Mouse (Mus musculus) intestine, embryonic 15.5 days (tissue): ENCODE measurements around the gene Rpe. TPM values are rescaled to one million over a fixed set of nuclear protein-coding genes. Genes with fewer than 3 reads are reported as not detected.
A peak's percentile ranks its signal among the peaks of the same experiment; 100 is the strongest.
"Not testable (repeated sequence)": the region's sequence is repeated elsewhere in the genome, so short reads cannot be mapped to it uniquely, and the experiment has no call there.

Experiments
- ATAC-seq: fragments of 200-750 bp; cut with Nextera tagmentation; 2 replicates; pipeline ENCODE4 v1.8.0; 2017; ENCODE audit warnings: moderate TSS enrichment, moderate library complexity
- H3K27ac ChIP-seq: fragments of 300-500 bp; sonication (generic); 2 replicates; pipeline ENCODE4 v1.5.1; 2015; ENCODE audit warnings: mild to moderate bottlenecking, inconsistent platforms
- H3K27me3 ChIP-seq: fragments of 300-500 bp; sonication (generic); replicated peaks from 2 replicates; pipeline ENCODE4 v1.6.1; 2015; ENCODE audit warnings: inconsistent platforms
- H3K36me3 ChIP-seq: fragments of 300-500 bp; sonication (generic); 2 replicates; pipeline ENCODE4 v1.6.1; 2015; ENCODE audit warnings: inconsistent platforms
- H3K4me1 ChIP-seq: fragments of 300-500 bp; sonication (generic); replicated peaks from 2 replicates; pipeline ENCODE4 v1.6.1; 2015; ENCODE audit warnings: inconsistent platforms
- H3K4me2 ChIP-seq: fragments of 300-500 bp; sonication (generic); replicated peaks from 2 replicates; pipeline ENCODE4 v1.6.1; 2015; ENCODE audit warnings: mild to moderate bottlenecking, inconsistent platforms
- H3K4me3 ChIP-seq: fragments of 300-500 bp; sonication (generic); replicated peaks from 2 replicates; pipeline ENCODE4 v1.5.1; 2015; ENCODE audit warnings: inconsistent platforms
- H3K9ac ChIP-seq: fragments of 300-500 bp; sonication (generic); 2 replicates; pipeline ENCODE4 v1.6.1; 2015; ENCODE audit warnings: inconsistent platforms
- H3K9me3 ChIP-seq: fragments of 300-500 bp; sonication (generic); 2 replicates; pipeline ENCODE4 v1.6.1; 2016; ENCODE audit warnings: inconsistent platforms
- WGBS: fragments of 180-500 bp; shearing (Covaris S2); methylation state at CpG from one replicate; pipeline ENCODE4 v1.1.7; 2015; 5-methylcytosine and 5-hydroxymethylcytosine counted together
- polyA plus RNA-seq: library from polyadenylated mRNA; unstranded; fragments of >200 nt; fragmentation: Nextera tagmentation; extraction: Ambion mirVana; gene quantifications from 2 replicates; pipeline ENCODE4 v1.2.1, GENCODE M21; 2015

Gene Rpe
- polyA plus RNA-seq, 1 experiment from 2014 or later = 64.6 TPM

DNA sequence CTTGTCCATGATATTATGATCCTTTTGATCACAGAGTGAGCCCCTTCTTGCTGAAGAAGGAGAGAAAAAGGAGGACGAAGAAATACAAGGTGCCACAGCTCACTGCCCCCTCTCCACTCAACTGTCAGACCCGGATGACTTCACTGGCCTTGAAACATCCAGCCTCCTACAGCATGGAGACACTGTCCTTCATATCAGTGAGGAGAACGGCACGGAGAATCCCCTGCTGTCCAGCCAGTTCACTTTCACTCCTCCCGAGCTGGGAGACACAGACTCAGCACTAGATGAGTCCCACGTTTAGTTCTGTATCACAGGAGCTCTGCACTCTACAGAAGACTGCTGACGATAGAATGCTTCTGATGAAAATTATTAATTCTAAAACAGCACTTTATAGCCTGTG lies 5.3 kb upstream of the Rpe start:
- ATAC-seq = no peak
- WGBS = 64% methylated on average over 7 of the region's 7 CpGs

DNA sequence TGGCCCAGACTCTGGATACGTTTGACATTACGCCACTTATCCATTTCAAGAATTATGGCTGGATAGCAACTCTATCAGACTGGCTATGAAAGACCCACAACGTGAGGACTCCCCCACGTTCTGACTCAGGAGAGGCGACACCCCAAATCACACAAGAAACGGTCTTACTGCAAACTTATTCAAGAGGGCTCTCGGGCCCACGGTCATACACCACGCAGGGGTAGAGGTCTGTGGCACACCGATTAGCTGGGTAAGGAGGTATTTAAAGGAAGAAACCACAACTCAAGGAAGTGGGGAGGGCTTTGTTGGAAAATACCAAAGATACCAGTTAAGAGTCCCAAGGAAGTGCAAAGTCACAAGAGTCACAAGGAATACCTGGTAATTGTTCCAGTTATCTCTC lies 1.0 kb upstream of the Rpe start:
- H3K9ac ChIP-seq, H3K4me3 ChIP-seq, H3K9me3 ChIP-seq, H3K36me3 ChIP-seq, H3K27me3 ChIP-seq, H3K4me1 ChIP-seq, ATAC-seq, H3K4me2 ChIP-seq, H3K27ac ChIP-seq: not testable (repeated sequence)
- 91% methylated on average over 10 of the region's 10 CpGs for WGBS

More for the DNA sequence above, 5.3 kb upstream of the Rpe start:
- no peak overlapping the region for H3K27ac ChIP-seq
- no peaks in the 10 kb centered on the region for H3K27me3 ChIP-seq
- H3K4me2 ChIP-seq = no peak overlapping the region
- H3K36me3 ChIP-seq = no peaks in the 10 kb centered on the region
- no peaks in the 10 kb centered on the region for H3K9me3 ChIP-seq
- no peak overlapping the region for H3K4me3 ChIP-seq
- no peaks in the 10 kb centered on the region for H3K4me1 ChIP-seq
- H3K9ac ChIP-seq = no peak overlapping the region

GRCm38 (mm10) chr1:66700149-66700692 lies 410 bp upstream of the Rpe start:
- Histone ChIP-seq H3K9me3 (no peaks in the 10 kb centered on the region), H3K27me3 (no peaks in the 10 kb centered on the region), H3K36me3 (no peaks in the 10 kb centered on the region), H3K9ac (no peak overlapping the region), H3K4me1 (0 out of 2 replicates have a peak, but pooled peaks cover 3% of the 10 kb centered on the region), H3K27ac (no peak overlapping the region), H3K4me3 (peak overlapping the region; percentile 85), H3K4me2 (peak overlapping the region; percentile 56)
- ATAC-seq = peak; percentile 41
- 52% methylated on average over 5 of the region's 5 CpGs for WGBS

DNA sequence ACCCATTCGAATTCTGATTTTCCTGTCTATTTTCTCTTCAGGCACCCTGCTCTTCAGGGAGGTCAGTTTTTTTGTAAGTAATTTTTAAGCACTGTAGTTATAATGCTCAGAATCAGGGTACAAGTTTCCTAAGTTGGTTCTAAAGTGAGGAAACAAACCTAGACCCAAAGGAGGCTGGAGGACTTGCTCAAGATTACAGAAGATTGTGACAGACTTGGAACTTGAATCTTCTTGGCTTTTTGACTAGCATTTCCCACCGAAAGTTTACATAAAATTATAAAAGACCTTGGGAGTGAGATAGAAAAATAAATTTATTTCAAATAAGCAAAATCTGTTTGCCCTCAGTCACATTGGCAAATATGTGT lies 927 bp downstream of the Rpe start:
- Histone ChIP-seq H3K27ac (no peak overlapping the region), H3K4me2 (peak overlapping the region; percentile 56), H3K9me3 (no peaks in the 10 kb centered on the region), H3K4me3 (peak overlapping the region; percentile 85), H3K9ac (peak overlapping the region; percentile 69), H3K36me3 (no peaks in the 10 kb centered on the region), H3K27me3 (no peaks in the 10 kb centered on the region), H3K4me1 (0 out of 2 replicates have a peak, but pooled peaks cover 3% of the 10 kb centered on the region)
- ATAC-seq = no peak
- 23% methylated on average over 2 of the region's 2 CpGs for WGBS

DNA sequence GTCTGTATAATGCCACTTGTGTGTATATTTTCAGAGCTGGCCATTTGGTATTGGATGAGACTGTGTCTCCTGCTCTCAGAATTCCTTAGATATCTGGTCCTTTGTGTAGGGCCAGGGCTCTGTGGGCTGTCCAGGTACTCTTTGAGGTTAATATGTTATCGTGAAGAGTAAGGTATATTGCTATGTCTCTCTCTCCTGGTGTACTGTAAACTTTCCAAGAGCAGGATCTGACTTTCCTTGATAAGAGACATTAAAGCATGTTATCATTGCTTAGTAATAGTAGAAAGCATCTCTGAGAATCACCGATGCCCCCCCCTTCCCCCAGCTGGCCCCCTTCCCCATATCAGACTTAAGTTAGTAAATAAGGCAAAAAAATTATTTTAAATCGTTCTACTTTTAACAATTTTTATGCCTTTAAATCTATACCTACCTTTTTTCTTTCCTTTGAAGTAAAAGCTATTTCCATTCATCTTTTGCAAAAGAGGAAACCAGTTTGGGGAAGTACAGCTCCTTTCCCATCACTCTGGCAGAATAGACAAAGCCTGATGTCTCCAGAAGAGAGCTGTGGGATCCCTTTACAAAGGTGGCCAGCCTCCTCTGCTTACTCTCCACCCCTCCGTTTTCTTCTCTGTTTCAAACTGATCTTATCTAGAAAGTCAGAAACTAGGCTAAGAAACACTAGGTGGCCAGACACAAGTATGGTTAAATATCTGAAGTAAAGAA lies 2.2 kb downstream of the Rpe start:
- Histone ChIP-seq H3K27ac (no peak overlapping the region), H3K9ac (no peak overlapping the region), H3K9me3 (no peaks in the 10 kb centered on the region), H3K4me3 (no peak overlapping the region), H3K4me1 (0 out of 2 replicates have a peak, but pooled peaks cover 3% of the 10 kb centered on the region), H3K36me3 (no peaks in the 10 kb centered on the region), H3K4me2 (no peak overlapping the region; the same call in 1 of the 2 replicates), H3K27me3 (no peaks in the 10 kb centered on the region)
- 74% methylated on average over 4 of the region's 4 CpGs for WGBS
- ATAC-seq = no peak

DNA sequence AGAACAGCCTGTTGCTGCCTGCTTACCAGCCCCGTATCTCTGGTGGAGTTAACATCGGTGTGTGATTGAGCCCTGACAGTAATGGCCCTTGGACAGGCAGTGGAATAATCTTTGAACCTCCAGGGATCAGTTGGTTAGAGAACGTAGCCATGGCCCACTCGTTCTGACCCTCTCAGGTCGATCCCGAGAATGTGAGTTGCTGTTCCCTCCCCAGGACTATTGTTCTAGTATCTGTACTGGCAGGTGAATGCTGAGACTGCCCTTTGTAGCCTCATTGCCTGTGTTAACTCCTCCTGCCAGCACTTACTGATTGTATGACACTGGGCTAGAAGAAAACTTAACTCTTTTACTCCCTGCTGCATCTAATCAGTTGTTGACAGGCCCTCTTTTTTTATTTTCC lies 3.9 kb downstream of the Rpe start:
- Histone ChIP-seq H3K27ac (no peak overlapping the region), H3K9me3 (no peaks in the 10 kb centered on the region), H3K9ac (no peak overlapping the region), H3K27me3 (no peaks in the 10 kb centered on the region), H3K4me1 (0 out of 2 replicates have a peak, but pooled peaks cover 3% of the 10 kb centered on the region), H3K36me3 (no peaks in the 10 kb centered on the region), H3K4me2 (no peak overlapping the region), H3K4me3 (no peak overlapping the region)
- peak; percentile 52 for ATAC-seq
- 63% methylated on average over 6 of the region's 6 CpGs for WGBS

DNA sequence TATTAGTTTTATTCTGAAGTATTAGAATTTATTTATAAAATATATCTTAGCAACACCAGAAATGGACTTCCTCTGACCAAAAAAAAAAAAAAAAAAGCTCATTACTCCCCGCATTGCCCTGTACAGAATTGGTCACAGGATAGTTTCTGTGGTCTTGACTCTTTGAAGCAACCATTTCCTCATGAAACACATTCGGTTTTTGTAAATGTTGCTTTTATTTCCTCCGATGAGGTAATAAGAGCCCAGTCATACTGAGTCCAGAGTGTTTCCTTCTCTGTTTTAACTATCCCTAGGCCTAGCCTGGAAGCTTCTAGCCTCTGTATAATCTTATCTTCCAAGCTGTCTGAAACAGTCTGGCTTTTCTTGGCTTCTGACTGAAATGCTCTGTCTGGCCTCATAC lies 12.2 kb downstream of the Rpe start:
- H3K27ac ChIP-seq = no peak overlapping the region

DNA sequence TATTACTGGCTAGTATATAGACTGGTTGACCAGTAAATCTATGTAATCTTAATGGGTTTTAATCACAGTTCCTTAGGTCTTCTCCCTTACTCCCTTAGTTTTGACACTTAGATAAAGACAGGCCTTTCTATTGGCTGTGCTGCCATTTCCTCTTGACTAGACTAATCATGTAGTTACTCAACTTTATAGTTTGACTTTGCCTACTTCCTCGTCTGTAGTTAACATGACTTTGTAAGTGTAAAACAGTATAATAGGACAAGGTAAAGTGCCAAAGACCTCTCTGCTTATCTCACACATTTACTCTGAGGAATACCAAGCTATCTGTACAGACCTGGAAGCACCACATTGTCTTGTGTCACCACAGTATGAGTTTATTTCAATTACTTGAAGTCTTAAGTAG lies 29.9 kb downstream of the Rpe start:
- peaks cover 4% of the 10 kb centered on the region; the same call in 1 of the 2 replicates for H3K36me3 ChIP-seq
- no peaks in the 10 kb centered on the region for H3K9me3 ChIP-seq
- no peaks in the 10 kb centered on the region for H3K4me1 ChIP-seq
- no peaks in the 10 kb centered on the region for H3K27me3 ChIP-seq
- H3K4me2 ChIP-seq = no peak overlapping the region
- no peak overlapping the region for H3K27ac ChIP-seq
- no peak overlapping the region for H3K9ac ChIP-seq
- peak; percentile 71 for ATAC-seq
- no peak overlapping the region for H3K4me3 ChIP-seq
- 64% methylated on average over 1 of the region's 1 CpGs for WGBS

More for the DNA sequence above, 12.2 kb downstream of the Rpe start:
- Histone ChIP-seq H3K36me3 (peaks cover 14% of the 10 kb centered on the region; the same call in 1 of the 2 replicates), H3K4me3 (no peak overlapping the region), H3K27me3 (no peaks in the 10 kb centered on the region), H3K4me1 (no peaks in the 10 kb centered on the region), H3K9ac (no peak overlapping the region), H3K9me3 (no peaks in the 10 kb centered on the region), H3K4me2 (no peak overlapping the region)
- 92% methylated on average over 3 of the region's 3 CpGs for WGBS
- no peak for ATAC-seq

GRCm38 (mm10) chr1:66768764-66769163 lies 68.1 kb downstream of the Rpe start:
- H3K4me3 ChIP-seq = no peak overlapping the region
- no peak overlapping the region for H3K4me2 ChIP-seq
- H3K27ac ChIP-seq = no peak overlapping the region
- no peaks in the 10 kb centered on the region for H3K36me3 ChIP-seq
- WGBS = 86% methylated on average over 1 of the region's 1 CpGs
- H3K4me1 ChIP-seq = no peaks in the 10 kb centered on the region
- H3K9ac ChIP-seq = no peak overlapping the region
- H3K27me3 ChIP-seq = no peaks in the 10 kb centered on the region
- H3K9me3 ChIP-seq = no peaks in the 10 kb centered on the region
- no peak for ATAC-seq

Other genes starting within 250 kb of the Rpe start
- gene Unc80, start 232.5 kb upstream of the Rpe start, polyA plus RNA-seq = 0.34 and 0.63 TPM in 2 replicates
- gene Kansl1l, start 116.7 kb downstream of the Rpe start, polyA plus RNA-seq = 12.0 and 12.1 TPM in 2 replicates
- gene Acadl, start 162.4 kb downstream of the Rpe start, polyA plus RNA-seq = 227 and 229 TPM in 2 replicates
- 9.3 and 18.1 TPM in 2 replicates for gene Myl1, start 244.6 kb downstream of the Rpe start, polyA plus RNA-seq